Mouse (Mus musculus) erythroblast, embryonic 14.5 days (primary cell): ENCODE data around the gene Odc1.

Experiments used
- GATA1 ChIP-seq: IDR thresholded peaks from 2 replicates; pipeline ENCODE4 v1.6.1; 2012; ENCODE audit warnings: low read length, inconsistent platforms, mixed read lengths
- TAL1 ChIP-seq: IDR thresholded peaks from 3 replicates; pipeline ENCODE4 v1.6.1; 2012; ENCODE audit warnings: low read length, inconsistent platforms, mixed read lengths

DNA sequence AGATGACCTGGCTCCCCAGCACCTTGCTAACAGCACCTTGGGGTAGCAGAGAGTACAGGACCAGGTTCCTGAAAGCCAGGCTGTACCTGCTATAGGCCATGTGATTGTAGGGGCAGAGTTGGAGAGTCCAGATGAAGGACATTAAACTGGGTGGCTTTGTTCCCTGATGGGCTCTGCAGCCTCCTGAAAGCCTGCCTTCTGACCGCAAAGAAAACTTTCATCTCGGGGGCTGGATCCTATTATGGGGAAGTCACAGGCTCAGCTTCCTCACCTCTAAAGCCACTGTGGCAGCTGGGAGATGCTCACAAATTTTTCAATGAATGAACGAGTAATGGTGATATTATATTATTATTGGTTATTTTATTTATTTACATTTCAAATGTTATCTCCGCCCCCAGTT lies 49.8 kb upstream of the Odc1 start:
- no peak for TF ChIP-seq GATA1
- no peak for TF ChIP-seq TAL1
